Mouse (Mus musculus): ENCODE data around the gene Tmem251. TPM values are rescaled to one million over a fixed set of nuclear protein-coding genes. Genes with fewer than 3 reads are reported as not detected.

Tmem251 gene
- polyA plus RNA-seq, 1 experiment, result not detected

GRCm38 (mm10) chr12:102782841-102783240 lies 39.3 kb downstream of the Tmem251 start:
- Histone ChIP-seq H3K27ac (ENCODE audit: insufficient read depth, low read depth, low read length) (no peak overlapping the region), H3K4me3 (ENCODE audit: insufficient read depth, low read depth, low read length) (no peak overlapping the region), H3K4me1 (ENCODE audit: control insufficient read depth, insufficient read depth, low read length) (no peaks in the 10 kb centered on the region)
- TF ChIP-seq POLR2A (IDR thresholded peaks at IDR 0.05; ENCODE audit: insufficient read depth, low read depth, low read length), result no peak
- no peak for TF ChIP-seq CTCF (IDR thresholded peaks at IDR 0.05; ENCODE audit: insufficient read depth, low read depth, low read length)
- WGBS, result 91% methylated on average over 5 of the region's 5 CpGs

DNA sequence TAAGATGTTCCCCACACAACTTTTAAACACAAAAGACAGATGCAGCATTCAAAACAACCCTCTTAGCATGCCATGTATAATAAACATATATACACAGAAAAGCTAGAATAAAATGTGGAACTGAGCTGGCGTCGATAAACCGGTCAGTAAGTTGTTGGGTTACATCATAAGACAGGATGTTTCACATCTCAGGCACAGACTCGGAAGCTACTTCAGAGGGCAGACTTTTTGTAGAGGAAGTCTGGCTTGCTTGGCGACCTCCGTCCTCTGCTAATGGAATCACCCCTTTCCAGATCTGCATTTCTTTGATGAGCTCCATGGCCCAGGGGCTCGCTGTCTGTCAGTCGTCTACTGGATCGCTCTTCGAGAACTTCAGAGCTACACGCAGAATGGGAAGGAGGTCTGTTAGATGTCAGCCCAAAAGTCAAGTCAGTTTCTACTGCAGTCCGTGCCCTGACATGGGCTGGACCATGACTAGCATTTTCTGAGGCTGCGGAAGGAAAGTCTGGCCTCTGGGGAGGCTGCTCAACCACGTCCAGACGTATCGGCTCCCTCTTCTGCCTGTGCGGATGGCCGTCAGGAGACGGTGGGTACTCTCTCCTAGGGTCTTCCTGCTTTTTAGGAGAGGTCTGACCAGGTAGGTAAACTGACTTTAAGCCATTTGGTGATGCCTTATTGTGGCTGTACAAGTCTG lies 41.5 kb downstream of the Tmem251 start:
- WGBS, result 91% methylated on average over 19 of the region's 19 CpGs

GRCm38 (mm10) chr12:102785593-102785985 lies 42.0 kb downstream of the Tmem251 start:
- Histone ChIP-seq H3K4me1 (ENCODE audit: control insufficient read depth, insufficient read depth, low read length) (no peaks in the 10 kb centered on the region), H3K4me3 (ENCODE audit: insufficient read depth, low read depth, low read length) (no peak overlapping the region), H3K27ac (ENCODE audit: insufficient read depth, low read depth, low read length) (no peak overlapping the region)
- TF ChIP-seq CTCF (IDR thresholded peaks at IDR 0.05; ENCODE audit: insufficient read depth, low read depth, low read length) (no peak), POLR2A (IDR thresholded peaks at IDR 0.05; ENCODE audit: insufficient read depth, low read depth, low read length) (no peak)
- WGBS, result 62% methylated on average over 5 of the region's 5 CpGs

More for the DNA sequence above, 41.5 kb downstream of the Tmem251 start:
- Histone ChIP-seq H3K4me3 (ENCODE audit: insufficient read depth, low read depth, low read length) (no peak overlapping the region), H3K27ac (ENCODE audit: insufficient read depth, low read depth, low read length) (no peak overlapping the region), H3K4me1 (ENCODE audit: control insufficient read depth, insufficient read depth, low read length) (no peaks in the 10 kb centered on the region)
- TF ChIP-seq CTCF (IDR thresholded peaks at IDR 0.05; ENCODE audit: insufficient read depth, low read depth, low read length) (no peak), POLR2A (IDR thresholded peaks at IDR 0.05; ENCODE audit: insufficient read depth, low read depth, low read length) (no peak)

GRCm38 (mm10) chr12:102787927-102788326 lies 44.4 kb downstream of the Tmem251 start:
- Histone ChIP-seq H3K4me1 (ENCODE audit: control insufficient read depth, insufficient read depth, low read length) (no peaks in the 10 kb centered on the region), H3K4me3 (ENCODE audit: insufficient read depth, low read depth, low read length) (no peak overlapping the region), H3K27ac (ENCODE audit: insufficient read depth, low read depth, low read length) (no peak overlapping the region; the same call in 1 of the 2 replicates)
- TF ChIP-seq POLR2A (IDR thresholded peaks at IDR 0.05; ENCODE audit: insufficient read depth, low read depth, low read length) (no peak), CTCF (IDR thresholded peaks at IDR 0.05; ENCODE audit: insufficient read depth, low read depth, low read length) (no peak)
- 85% methylated on average over 7 of the region's 7 CpGs for WGBS

Other genes with a start within 250 kb of the Tmem251 start
- gene Chga, start 188.8 kb upstream of the Tmem251 start, polyA plus RNA-seq (2012; ENCODE audit: insufficient read depth, insufficient read length, low replicate concordance, missing spikeins), result not detected in 2 replicates
- gene Itpk1, start 38.8 kb upstream of the Tmem251 start, polyA plus RNA-seq (2012; ENCODE audit: insufficient read depth, insufficient read length, low replicate concordance, missing spikeins), result not detected in 2 replicates
- gene Moap1, start 101 bp upstream of the Tmem251 start, polyA plus RNA-seq (2012; ENCODE audit: insufficient read depth, insufficient read length, low replicate concordance, missing spikeins), result not detected in 2 replicates
- not detected in 2 replicates for gene Gm28051, start 14.0 kb downstream of the Tmem251 start, polyA plus RNA-seq (2012; ENCODE audit: insufficient read depth, insufficient read length, low replicate concordance, missing spikeins)
- gene Gon7, start 14.0 kb downstream of the Tmem251 start, polyA plus RNA-seq (2012; ENCODE audit: insufficient read depth, insufficient read length, low replicate concordance, missing spikeins), result not detected in 2 replicates
- not detected in 2 replicates for gene Ubr7, start 14.2 kb downstream of the Tmem251 start, polyA plus RNA-seq (2012; ENCODE audit: insufficient read depth, insufficient read length, low replicate concordance, missing spikeins)
- not detected in 2 replicates for gene Gm20604, start 14.9 kb downstream of the Tmem251 start, polyA plus RNA-seq (2012; ENCODE audit: insufficient read depth, insufficient read length, low replicate concordance, missing spikeins)
- not detected in 2 replicates for gene Btbd7, start 134.7 kb downstream of the Tmem251 start, polyA plus RNA-seq (2012; ENCODE audit: insufficient read depth, insufficient read length, low replicate concordance, missing spikeins)
- not detected in 2 replicates for gene Cox8c, start 155.6 kb downstream of the Tmem251 start, polyA plus RNA-seq (2012; ENCODE audit: insufficient read depth, insufficient read length, low replicate concordance, missing spikeins)
- not detected in 2 replicates for gene Unc79, start 205.1 kb downstream of the Tmem251 start, polyA plus RNA-seq (2012; ENCODE audit: insufficient read depth, insufficient read length, low replicate concordance, missing spikeins)